ENCODE assay signal across 10 mouse cellular contexts in the genomic region with DNA sequence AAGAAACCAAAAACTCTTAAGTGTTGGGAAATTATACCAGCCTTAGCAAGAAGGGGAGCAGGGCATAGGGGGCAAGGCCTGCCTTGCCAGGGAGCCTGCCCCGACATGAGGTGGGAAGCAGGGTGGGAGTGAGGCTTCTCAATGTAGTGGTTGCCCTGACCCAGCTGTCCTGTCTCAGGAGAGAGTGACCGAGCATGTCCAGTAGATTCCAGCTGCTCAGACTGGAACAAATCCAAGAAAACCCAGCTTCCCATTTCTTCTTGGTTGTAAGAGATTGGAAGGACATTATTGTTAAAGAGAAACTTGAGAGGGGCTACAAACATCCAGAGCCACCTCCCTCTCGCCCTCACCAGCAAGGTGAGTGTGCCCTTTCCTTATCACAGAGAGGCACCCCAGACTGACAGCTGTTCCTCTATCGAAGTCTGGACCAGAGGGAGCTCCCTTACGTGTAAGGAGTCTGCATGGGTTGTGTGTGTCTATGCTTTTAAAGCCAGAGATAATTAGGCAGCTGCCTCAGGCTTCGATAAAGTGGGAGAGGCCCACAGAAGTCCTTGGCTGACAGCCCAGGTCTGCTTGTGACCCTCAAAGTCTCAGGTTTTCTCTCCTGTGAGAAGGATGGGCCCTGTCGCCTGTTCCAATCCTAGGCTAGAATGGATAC.
DNase-seq lines count a peak whose midpoint lies in the region; ATAC-seq and TF ChIP-seq lines count a peak whose summit lies in the region.
"Had no signal": no experiment of that assay in that cellular context is flagged by ENCODE, and none has a peak within 500 bp of the region (broad histone marks: within the 10 kb centered on the region; RNA-seq: fewer than 3 reads in every experiment).

No protein-coding gene starts in this region.

- H3K36me3 ChIP-seq in embryonic facial prominence, embryonic 12.5 days, result no peaks in the 10 kb centered on the region
- no peaks in the 10 kb centered on the region for H3K36me3 ChIP-seq in embryonic facial prominence, embryonic 10.5 days (replicated peaks)
- no peaks in the 10 kb centered on the region for H3K36me3 ChIP-seq in midbrain, embryonic 13.5 days
- H3K36me3 ChIP-seq in midbrain, embryonic 15.5 days (replicated peaks), result no peaks in the 10 kb centered on the region
- no peaks in the 10 kb centered on the region for H3K36me3 ChIP-seq in kidney, postnatal 0 days (ENCODE audit: insufficient read depth, low read length)
- no peaks in the 10 kb centered on the region for H3K36me3 ChIP-seq in neural tube, embryonic 15.5 days

- no peak for DNase-seq in embryonic facial prominence, embryonic 10.5 days (ENCODE audit: low spot score)
- DNase-seq in kidney, postnatal 0 days (ENCODE audit: low spot score), result peak; percentile 88
- no peak for DNase-seq in spleen, adult 18-20 months
- DNase-seq in left cerebral cortex, adult 2 months (ENCODE audit: extremely low spot score in 1 of 2, low spot score in 2 of 2), result no peak
- DNase-seq: layer of hippocampus, postnatal 36 days; thymus, postnatal 4 days had no signal

- no peak overlapping the region for H3K4me2 ChIP-seq in embryonic facial prominence, embryonic 12.5 days (replicated peaks)
- H3K4me2 ChIP-seq in midbrain, embryonic 13.5 days (replicated peaks), result no peak overlapping the region
- H3K4me2 ChIP-seq in midbrain, embryonic 15.5 days, result no peak overlapping the region
- H3K4me2 ChIP-seq in kidney, postnatal 0 days (ENCODE audit: low read length), result no peak overlapping the region
- no peak overlapping the region for H3K4me2 ChIP-seq in neural tube, embryonic 15.5 days

- no peak overlapping the region for H3K9ac ChIP-seq in embryonic facial prominence, embryonic 12.5 days
- H3K9ac ChIP-seq in midbrain, embryonic 13.5 days (replicated peaks), result no peak overlapping the region
- H3K9ac ChIP-seq in midbrain, embryonic 15.5 days, result no peak overlapping the region; the same call in 1 of the 2 replicates
- no peak overlapping the region for H3K9ac ChIP-seq in kidney, postnatal 0 days (ENCODE audit: low read depth, low read length)
- no peak overlapping the region for H3K9ac ChIP-seq in neural tube, embryonic 15.5 days (replicated peaks)

- no peaks in the 10 kb centered on the region for H3K9me3 ChIP-seq in embryonic facial prominence, embryonic 12.5 days
- H3K9me3 ChIP-seq in embryonic facial prominence, embryonic 10.5 days, result no peaks in the 10 kb centered on the region
- no peaks in the 10 kb centered on the region for H3K9me3 ChIP-seq in midbrain, embryonic 13.5 days
- no peaks in the 10 kb centered on the region for H3K9me3 ChIP-seq in midbrain, embryonic 15.5 days
- no peaks in the 10 kb centered on the region for H3K9me3 ChIP-seq in kidney, postnatal 0 days (replicated peaks; ENCODE audit: low read length)
- no peaks in the 10 kb centered on the region for H3K9me3 ChIP-seq in neural tube, embryonic 15.5 days (replicated peaks)

- H3K27me3 ChIP-seq in embryonic facial prominence, embryonic 12.5 days, result no peaks in the 10 kb centered on the region
- H3K27me3 ChIP-seq in embryonic facial prominence, embryonic 10.5 days (replicated peaks; ENCODE audit: low read depth, poor library complexity, severe bottlenecking), result no peaks in the 10 kb centered on the region
- no peaks in the 10 kb centered on the region for H3K27me3 ChIP-seq in midbrain, embryonic 13.5 days
- H3K27me3 ChIP-seq in midbrain, embryonic 15.5 days (replicated peaks), result no peaks in the 10 kb centered on the region
- H3K27me3 ChIP-seq in kidney, postnatal 0 days (ENCODE audit: insufficient read depth, low read length), result no peaks in the 10 kb centered on the region
- no peaks in the 10 kb centered on the region for H3K27me3 ChIP-seq in neural tube, embryonic 15.5 days (replicated peaks)

- WGBS in embryonic facial prominence, embryonic 12.5 days, result 55% methylated on average over 7 of the region's 7 CpGs
- WGBS in embryonic facial prominence, embryonic 10.5 days, result 67% methylated on average over 7 of the region's 7 CpGs
- WGBS in midbrain, embryonic 13.5 days, result 66% methylated on average over 7 of the region's 7 CpGs
- WGBS in midbrain, embryonic 15.5 days, result 50% methylated on average over 7 of the region's 7 CpGs
- 22% methylated on average over 7 of the region's 7 CpGs for WGBS in kidney, postnatal 0 days
- WGBS in neural tube, embryonic 15.5 days, result 48% methylated on average over 7 of the region's 7 CpGs

- 0 out of 2 replicates have a peak overlapping the region, but pooled peaks have one; percentile 36 for H3K27ac ChIP-seq in embryonic facial prominence, embryonic 12.5 days
- H3K27ac ChIP-seq in embryonic facial prominence, embryonic 10.5 days (replicated peaks), result no peak overlapping the region
- H3K27ac ChIP-seq in midbrain, embryonic 13.5 days, result no peak overlapping the region
- H3K27ac ChIP-seq in midbrain, embryonic 15.5 days, result no peak overlapping the region
- 0 out of 2 replicates have a peak overlapping the region, but pooled peaks have one; percentile 1 for H3K27ac ChIP-seq in kidney, postnatal 0 days
- H3K27ac ChIP-seq in neural tube, embryonic 15.5 days (replicated peaks), result peak overlapping the region; percentile 62
- H3K27ac ChIP-seq in left cerebral cortex, adult 2 months, result no peak overlapping the region

- intact Hi-C loops in left cerebral cortex, adult 2 months (cut with DNase I), result loop anchor here (5.0 kb wide), 1 partner anchor 93 kb away; no protein-coding TSS in a partner anchor

- H3K4me3 ChIP-seq in embryonic facial prominence, embryonic 12.5 days, result no peak overlapping the region
- no peak overlapping the region for H3K4me3 ChIP-seq in embryonic facial prominence, embryonic 10.5 days
- no peak overlapping the region for H3K4me3 ChIP-seq in midbrain, embryonic 13.5 days (replicated peaks)
- H3K4me3 ChIP-seq in midbrain, embryonic 15.5 days, result no peak overlapping the region
- no peak overlapping the region for H3K4me3 ChIP-seq in kidney, postnatal 0 days (replicated peaks; ENCODE audit: low read depth, low read length)
- H3K4me3 ChIP-seq in neural tube, embryonic 15.5 days (replicated peaks), result no peak overlapping the region
- H3K4me3 ChIP-seq in left cerebral cortex, adult 2 months, result no peak overlapping the region

- 0 out of 2 replicates have a peak, but pooled peaks have one; percentile 41 for ATAC-seq in embryonic facial prominence, embryonic 12.5 days (ENCODE audit: insufficient number of reproducible peaks, insufficient read depth, low FRiP score, low TSS enrichment)
- peak; percentile 41; the same call in 1 of the 2 replicates for ATAC-seq in midbrain, embryonic 13.5 days
- ATAC-seq in midbrain, embryonic 15.5 days (replicated peaks), result no peak
- peak; percentile 77 for ATAC-seq in kidney, postnatal 0 days (replicated peaks; ENCODE audit: low FRiP score, low read depth)
- ATAC-seq in neural tube, embryonic 15.5 days (ENCODE audit: low FRiP score), result no peak

- H3K4me1 ChIP-seq in embryonic facial prominence, embryonic 12.5 days, result peaks cover 13% of the 10 kb centered on the region
- H3K4me1 ChIP-seq in embryonic facial prominence, embryonic 10.5 days, result peaks cover 13% of the 10 kb centered on the region
- H3K4me1 ChIP-seq in midbrain, embryonic 13.5 days (replicated peaks), result peaks cover 19% of the 10 kb centered on the region
- peaks cover 14% of the 10 kb centered on the region for H3K4me1 ChIP-seq in midbrain, embryonic 15.5 days
- peaks cover 7% of the 10 kb centered on the region; the same call in 1 of the 2 replicates for H3K4me1 ChIP-seq in kidney, postnatal 0 days (replicated peaks; ENCODE audit: insufficient read depth, low read length)
- peaks cover 21% of the 10 kb centered on the region for H3K4me1 ChIP-seq in neural tube, embryonic 15.5 days

- TF ChIP-seq CTCF in kidney, postnatal 0 days (IDR thresholded peaks at IDR 0.05; ENCODE audit: low read depth), result no peak
- no peak for TF ChIP-seq CTCF in left cerebral cortex, adult 2 months (IDR thresholded peaks at IDR 0.05)

Comparison
In these comparisons a context has a peak if more than half of its experiments do, and no peak if none do; other contexts are left out.
1. ATAC-seq: peak in embryonic facial prominence, embryonic 12.5 days (single experiment), midbrain, embryonic 13.5 days (single experiment) and kidney, postnatal 0 days (single experiment); none in midbrain, embryonic 15.5 days (single experiment) and neural tube, embryonic 15.5 days (single experiment).
2. H3K27ac ChIP-seq: peak in embryonic facial prominence, embryonic 12.5 days (single experiment), kidney, postnatal 0 days (single experiment) and neural tube, embryonic 15.5 days (single experiment); none in embryonic facial prominence, embryonic 10.5 days (single experiment), midbrain, embryonic 13.5 days (single experiment), midbrain, embryonic 15.5 days (single experiment) and left cerebral cortex, adult 2 months (single experiment).